Mouse (Mus musculus) heart, postnatal 25 days (tissue): ENCODE results near the gene Klf3. TPM values are rescaled to one million over a fixed set of nuclear protein-coding genes. Genes with fewer than 3 reads are reported as not detected.

Experiments
- DNase-seq: peaks from one replicate; pipeline ENCODE4 v3.0.0; 2022; ENCODE audit warnings: low spot score
- intact Hi-C: fragments of 180-260 bp; cut with DNase I; formaldehyde crosslinking; loops from one replicate; pipeline ENCODE4 v1.15.1; 2025
- total RNA-seq, 2 experiments: library from RNA; stranded (reverse); gene quantifications; 2 replicates each; pipeline ENCODE4 v1.2.3; 2021

Klf3 gene
- total RNA-seq, 2 experiments from 2014 or later: 43.6 to 55.6 TPM

DNA sequence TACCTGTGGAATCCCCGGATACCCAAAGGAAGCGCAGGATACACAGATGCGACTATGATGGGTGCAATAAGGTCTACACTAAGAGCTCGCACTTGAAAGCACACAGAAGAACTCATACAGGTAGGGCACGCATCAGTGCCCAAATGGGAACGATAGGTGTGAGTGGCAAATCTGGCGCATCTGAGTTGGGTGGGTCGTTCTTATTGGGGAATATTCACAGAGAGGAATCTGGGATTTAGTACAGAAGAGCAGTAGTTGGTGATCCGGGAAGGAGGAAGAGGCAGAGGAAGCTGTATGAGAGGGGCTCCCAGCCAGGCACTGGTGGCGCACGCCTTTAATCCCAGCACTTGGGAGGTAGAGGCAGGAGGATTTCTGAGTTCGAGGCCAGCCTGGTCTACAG, 24.0 kb downstream of the Klf3 start:
- no peak for DNase-seq
- intact Hi-C loops: no loop called here

DNA sequence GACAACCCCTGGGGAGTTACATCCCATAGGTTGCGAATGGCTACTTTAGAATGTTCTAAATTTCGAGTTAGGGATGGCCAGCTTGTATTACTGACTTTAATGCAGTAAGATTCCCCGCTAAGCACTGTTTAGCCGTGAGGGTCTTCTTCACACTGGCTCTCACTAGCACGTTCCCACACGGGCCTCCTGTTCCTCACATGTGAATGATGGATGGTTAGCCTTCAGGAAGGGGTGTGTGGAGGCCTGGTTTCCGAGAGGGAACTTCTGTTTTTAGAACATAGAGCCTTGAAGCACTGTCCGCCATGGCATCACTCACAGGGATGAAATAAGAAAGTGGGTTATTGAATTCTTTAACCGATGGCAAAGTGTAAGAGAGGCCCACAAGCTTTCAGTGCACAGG, 25.1 kb downstream of the Klf3 start:
- DNase-seq: no peak
- intact Hi-C loops: no loop called here

DNA sequence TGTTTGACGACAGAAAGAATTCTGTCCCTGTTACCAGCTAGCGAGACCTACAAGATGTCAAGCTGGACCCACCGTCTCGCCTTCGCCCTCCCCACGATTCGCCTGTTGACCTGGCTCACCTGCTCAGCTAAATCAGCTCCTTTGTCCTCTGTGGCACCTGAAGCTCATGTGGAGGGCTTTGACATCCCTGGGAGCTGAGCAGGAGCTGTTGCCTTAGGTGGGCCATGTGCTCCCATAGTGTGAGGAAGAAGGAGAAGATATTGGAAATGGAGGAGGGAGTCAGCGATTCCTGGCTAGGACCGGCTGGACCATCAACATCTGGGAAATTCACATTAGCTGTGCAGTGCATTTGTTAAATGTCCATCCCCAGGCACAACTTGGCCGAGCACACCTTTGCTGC, 26.4 kb downstream of the Klf3 start:
- no peak for DNase-seq
- intact Hi-C loops: no loop called here

DNA sequence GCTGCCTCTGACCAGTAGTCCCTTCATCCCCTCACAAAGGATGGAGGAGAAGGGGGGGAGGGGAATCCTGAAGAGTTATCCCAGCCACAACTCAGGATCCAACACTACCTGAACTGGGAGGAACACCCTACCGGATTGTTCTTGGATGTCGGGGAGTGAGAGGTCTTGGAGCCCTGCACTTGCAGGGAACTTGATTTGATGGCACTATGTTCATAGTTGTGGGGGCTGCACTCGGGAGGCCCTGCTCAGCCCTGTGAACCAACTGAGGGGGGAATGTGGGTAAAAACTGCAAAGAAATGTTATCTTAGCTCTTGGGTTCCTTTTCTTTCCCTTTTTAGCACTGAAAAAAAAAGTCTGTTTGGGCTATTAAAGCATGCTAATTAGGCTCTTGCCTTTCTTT, 27.6 kb downstream of the Klf3 start:
- DNase-seq: no peak
- intact Hi-C loops: no loop called here

DNA sequence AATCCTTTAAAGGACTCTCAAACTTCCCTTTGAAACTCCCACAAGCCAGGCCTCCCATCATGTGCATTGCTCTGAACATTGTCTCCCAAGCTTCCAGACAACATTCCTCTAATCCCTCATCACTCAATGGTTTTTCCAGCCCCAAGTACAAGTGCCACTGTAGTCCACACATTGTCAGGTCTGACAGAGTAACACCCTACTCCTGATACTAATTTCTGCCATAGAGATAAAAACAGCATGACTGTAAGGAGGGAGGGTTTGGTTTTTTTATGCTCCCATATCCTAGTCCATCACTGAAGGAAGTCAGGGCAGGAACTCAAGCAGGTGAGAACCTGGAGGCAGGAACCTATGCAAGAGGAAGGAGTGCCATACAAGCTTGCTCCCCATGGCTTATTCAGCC, 30.2 kb downstream of the Klf3 start:
- no peak for DNase-seq
- intact Hi-C loops: no loop called here

DNA sequence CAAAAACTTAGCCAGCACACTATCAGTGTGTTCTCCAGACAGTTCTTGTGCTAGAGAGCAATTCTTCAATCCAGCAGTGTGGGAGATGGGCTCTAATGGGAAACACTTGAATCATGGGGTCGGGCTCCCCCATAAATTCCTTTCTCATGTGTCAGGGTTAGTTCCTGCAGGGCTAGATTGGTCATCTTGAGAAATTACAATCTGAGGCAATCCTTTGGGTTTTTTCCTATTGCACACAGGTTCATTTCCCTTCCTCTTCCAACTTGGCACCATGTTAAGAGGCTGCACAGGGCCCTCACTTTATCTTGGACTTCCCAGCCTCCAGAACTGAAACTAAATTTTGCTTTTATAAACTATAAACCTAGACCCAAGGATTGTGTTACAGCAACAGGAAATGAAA, 31.0 kb downstream of the Klf3 start:
- DNase-seq: no peak
- intact Hi-C loops: no loop called here

DNA sequence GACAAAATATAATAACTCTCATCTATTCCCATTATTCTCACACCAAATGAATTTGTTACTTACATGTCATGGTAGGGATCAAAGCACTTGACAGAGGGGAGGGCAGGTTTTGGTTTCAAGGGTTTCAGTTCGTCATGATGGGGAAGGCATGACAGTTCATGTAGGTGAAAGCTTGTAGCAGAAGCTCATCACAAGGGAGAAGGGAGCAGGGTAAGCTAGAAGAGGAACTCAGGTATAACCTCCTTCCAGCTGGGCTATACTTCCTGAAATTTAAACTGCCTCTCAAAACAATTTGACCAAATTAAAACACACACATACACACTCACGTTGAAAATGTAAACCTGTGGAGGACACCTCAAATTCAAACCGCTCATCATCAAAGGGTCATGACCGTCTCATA, 32.1 kb downstream of the Klf3 start:
- no peak for DNase-seq
- intact Hi-C loops: no loop called here

DNA sequence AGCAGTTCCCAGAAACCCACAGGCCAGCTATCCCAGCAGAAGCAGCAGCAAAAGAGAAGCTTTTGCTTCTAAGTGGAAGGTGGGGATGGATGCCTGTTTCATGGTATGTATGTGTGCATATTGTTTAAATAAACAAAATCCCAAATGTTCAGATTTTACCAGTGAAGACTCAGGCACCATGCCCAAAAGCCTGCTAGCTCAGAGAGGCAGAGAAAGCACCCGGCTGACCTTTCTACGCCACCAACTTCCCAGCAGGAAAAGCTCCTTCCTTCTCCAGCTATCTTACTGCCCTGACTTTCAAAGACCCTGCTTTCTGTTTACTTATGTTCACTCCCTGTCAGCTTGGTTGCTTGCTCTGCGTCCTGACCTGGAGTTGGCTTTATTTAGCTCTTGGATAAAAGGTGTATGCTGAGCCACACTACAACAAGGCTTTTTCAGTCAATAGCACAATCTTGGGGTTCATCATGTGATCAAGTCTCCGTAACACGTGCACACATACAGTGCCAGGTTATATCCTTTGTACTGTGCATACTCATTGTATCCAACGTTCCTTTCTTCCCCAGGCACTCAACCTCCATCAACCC, 35.9 kb downstream of the Klf3 start:
- intact Hi-C loops: no loop called here

DNA sequence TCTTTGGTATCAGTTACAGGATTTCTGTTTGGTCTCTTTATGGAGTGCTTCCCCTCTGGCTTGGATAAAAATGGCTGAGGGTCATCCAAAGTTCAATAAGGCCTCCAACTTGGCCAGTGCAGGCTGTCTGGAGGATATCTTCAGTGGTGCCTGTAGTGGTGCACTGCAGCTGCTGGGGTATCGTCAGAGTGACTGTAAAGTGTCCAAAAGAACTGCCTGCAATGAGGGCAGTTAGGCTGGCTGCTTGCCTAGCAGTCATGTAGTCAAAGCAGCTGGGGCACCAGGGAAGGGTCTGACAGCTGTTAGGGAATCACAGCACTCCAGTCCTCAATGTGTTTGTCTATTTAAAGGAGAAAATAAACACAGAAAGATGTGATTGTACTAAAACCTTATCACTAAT, 36.9 kb downstream of the Klf3 start:
- intact Hi-C loops: no loop called here
- DNase-seq: no peak

More for the DNA sequence above, 35.9 kb downstream of the Klf3 start:
- no peak for DNase-seq

DNA sequence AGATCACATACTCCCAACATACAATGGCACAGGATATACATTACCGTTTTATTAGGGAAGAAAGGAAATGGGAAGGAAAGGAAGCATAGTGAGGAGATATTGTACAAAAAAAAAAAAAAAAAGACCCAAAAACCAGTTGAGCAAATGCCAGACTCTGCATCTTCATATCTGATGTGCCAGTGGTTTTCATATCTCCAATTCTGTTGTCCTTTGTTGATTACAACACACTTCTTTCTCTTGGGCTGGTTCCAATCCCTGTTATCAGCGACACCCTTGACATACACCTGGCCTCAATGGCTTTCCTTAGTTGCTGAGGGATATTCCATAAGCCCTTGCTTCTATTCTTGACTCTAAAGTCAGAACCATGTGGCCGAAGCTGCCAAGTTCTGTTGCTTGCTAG, 41.4 kb downstream of the Klf3 start:
- DNase-seq: no peak
- intact Hi-C loops: no loop called here

DNA sequence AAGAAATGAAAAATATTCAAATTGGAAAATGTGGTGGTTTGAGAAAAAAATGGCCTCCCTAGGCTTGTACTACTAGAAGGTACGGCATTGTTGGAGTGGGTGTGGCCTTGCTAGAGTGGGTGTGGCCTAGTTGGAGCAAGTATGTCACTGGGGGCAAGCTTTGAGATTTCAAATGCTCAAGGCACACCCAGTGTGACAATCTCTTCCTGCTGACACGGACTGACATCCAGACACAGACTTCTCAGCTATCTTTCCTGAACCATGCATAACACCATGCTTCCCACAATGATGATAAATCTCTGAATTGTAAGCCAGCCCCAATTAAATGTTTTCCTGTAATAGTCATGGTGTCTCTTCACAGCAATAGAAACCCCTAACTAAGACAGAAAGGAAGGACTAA, 44.1 kb downstream of the Klf3 start:
- intact Hi-C loops: no loop called here
- DNase-seq: no peak

DNA sequence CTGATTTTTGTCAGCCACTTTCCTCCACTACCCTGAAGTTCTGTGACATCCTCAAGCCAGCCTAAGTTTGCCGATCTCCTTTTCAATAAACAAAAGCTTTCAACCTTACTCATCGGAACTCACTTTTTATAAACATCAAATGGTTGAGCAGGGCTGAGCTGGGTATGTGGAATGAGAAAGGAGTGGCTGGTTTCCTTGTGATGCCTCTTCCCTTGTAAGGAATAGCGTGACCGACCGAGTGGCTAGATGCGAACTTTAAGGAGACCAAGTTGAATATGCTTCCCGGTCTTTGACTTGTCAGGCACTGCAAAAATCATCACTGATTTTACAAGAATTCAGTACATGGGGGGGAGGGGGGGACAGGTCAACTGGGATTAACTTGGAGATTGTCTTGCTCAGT, 46.7 kb downstream of the Klf3 start:
- no peak for DNase-seq
- intact Hi-C loops: no loop called here

DNA sequence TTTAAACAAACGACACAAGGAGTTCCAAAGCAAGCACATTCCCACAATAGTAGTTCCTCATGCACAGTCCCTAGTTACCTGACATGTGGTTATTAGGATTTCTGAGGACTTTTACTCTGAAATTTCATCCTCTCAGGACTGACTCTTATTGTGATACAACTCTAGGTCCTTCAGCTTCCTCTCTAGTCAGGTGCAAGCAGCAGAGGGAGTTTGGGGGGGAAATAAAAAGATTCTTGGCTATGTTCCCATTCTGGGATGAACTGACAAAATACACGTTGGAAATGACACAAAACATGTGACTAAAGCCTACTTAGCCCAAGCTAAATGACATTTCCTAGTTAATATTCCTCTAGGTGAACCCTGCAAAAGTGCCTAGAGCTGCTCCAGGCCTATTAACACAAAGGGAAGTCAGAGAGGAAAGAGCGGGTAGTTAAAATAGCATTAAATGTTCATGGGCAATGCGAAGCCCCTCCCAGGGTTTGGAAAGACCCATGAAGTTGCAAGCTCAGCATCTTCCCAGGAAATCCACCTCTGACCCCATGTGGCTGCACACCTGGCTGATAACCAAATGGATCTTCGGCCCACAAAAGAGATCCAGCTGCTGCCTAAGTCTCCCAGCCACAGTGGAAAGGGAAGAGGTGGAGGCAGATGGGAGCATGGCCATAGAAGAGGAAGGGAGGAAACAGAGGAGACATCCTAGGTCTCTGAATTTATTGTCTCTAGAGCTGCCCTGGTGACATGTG, 49.6 kb downstream of the Klf3 start:
- no peak for DNase-seq
- intact Hi-C loops: no loop called here

DNA sequence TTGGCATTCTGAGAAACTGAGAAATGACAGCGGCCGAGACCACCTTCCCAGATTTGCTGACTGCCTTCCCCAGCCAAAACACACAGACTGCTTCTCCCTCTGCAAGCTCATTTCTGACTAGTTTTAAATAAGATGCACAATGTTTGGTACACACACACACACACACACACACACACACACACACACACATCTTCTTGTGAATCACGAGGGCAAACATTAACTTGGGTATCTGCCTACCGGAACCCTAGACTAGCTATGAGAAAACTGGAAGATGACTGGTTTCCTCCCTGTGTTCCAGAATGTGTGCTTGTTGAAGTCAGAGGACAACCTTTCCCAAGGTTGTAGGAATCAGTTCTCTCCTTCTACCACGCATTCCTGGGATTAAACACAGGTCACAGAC, 50.2 kb downstream of the Klf3 start:
- intact Hi-C loops: no loop called here
- DNase-seq: no peak

DNA sequence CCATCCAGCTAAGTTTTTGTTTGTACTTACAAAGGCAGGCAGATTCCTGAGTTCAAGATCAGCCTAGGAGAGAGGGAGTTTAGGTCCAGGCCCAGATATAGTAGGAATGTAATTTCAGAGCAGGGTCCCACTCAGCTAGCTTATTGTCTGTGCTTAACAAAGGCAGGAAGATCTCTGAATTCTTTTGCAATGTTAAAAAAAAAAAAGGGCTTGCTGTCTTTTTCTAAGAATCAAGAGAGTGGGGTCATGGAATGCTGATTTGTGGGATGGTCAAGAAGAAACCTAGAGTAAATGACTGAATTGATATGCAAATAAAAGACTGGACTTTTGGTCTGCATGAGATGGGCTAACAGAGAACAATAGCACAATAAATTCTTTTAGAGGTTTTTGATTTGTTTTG, 52.0 kb downstream of the Klf3 start:
- no peak for DNase-seq
- intact Hi-C loops: no loop called here

DNA sequence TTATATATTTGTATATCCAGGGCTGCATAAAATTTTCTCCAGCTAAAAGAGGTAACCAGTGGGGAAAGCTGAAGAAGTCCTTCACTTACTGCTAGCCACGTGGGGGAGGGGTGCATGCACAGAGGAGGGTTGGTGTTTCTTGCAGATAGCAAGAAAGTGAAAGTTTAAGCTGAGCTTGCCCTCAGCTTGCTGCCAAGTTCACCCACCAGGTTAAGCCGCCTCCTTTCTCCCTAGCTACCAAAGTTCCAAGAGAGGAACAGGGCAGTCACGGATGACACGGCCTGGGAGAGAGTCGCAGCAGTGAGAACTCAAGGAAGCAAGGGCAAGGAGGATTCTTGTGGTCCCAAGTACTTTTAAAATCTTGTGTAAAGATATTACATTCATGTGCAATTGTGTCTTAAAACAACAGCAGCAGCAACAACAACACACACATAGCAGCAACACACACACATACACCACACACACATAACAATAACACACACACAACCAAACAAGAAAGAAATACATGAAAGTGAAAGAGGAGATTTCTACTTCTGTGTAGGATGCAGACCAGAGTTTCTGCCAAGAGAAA, 57.8 kb downstream of the Klf3 start:
- intact Hi-C loops: loop anchor here (5.0 kb wide), 1 partner anchor 44 kb away; no protein-coding TSS in a partner anchor
- DNase-seq: no peak

DNA sequence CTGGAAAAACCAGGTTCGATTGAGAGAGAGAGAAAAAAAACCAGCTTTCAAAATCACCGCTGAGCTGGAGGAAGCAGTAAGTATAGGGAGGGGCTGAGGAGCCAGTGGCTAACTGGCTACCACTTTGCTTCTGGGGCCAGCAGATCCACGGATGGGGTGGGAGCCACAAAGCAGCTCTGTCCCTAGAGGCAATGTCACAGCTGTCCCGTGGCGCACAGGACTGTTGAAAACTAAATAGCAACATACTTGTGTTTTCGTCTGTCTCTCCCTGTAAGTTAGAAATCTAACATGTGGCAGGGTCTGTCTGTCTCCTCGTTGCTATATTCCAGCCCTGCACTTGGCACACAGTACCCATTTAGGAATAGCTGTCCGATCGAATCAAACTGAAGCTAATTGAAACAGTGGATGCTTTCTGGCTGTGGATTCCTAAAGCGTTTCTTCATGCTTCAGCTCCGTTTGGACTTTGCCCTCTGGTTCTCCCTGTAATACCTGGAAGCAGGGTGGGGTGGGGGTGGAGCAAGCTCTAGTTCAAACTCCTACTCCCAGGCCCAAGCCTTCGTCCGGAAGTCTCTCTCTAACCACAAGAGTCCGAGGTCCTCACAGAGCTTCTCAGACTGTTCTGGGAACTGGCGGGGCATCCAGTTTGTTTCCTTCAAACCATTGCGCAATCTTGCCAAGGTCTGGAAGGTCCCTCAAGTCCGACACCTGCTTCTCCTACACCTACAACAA, 58.4 kb downstream of the Klf3 start:
- no peak for DNase-seq
- intact Hi-C loops: loop anchor here (5.0 kb wide), 1 partner anchor 44 kb away; no protein-coding TSS in a partner anchor

DNA sequence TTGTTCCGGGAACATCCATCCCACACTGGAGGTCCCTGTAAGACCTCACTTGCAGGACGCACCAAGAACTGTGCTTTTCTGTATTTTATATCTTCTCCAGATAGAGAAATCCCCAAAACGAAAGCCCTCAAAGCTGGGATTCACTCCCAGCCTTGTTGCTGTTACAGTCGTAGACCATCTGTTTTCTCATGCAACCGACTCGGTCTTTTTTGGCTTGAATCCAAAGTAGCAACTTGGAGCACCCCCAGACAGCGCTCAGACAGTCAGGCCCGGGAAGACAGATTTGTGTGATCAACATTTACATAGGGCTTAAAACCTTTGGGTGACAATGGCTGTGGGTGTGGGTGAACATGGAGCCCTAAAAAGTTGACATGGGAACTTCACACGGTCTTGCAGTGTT, 59.1 kb downstream of the Klf3 start:
- no peak for DNase-seq
- intact Hi-C loops: loop anchor here (5.0 kb wide), 1 partner anchor 45 kb away; no protein-coding TSS in a partner anchor

DNA sequence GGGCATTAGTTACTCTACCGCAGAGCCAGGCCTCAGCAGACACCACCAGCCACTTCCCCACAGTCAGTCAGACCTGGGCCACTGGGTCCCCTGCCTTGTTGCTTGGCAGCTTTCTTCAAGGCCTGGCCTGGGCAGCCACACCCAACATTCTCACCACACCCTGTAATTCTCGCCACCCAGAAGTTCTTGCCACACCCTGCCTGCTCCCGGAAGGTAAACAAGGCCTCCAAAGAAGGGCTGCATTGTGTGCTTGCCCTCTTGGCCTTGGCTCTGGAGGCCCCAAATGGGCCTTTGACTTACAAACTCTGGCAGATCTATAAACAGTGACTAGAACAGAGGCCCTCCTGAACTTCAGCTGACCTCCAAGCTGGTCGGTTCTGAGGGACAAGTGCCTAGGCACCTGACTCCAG, 61.5 kb downstream of the Klf3 start:
- intact Hi-C loops: loop anchor here (2.0 to 5.0 kb wide), 2 partner anchors 47 to 358 kb away; no protein-coding TSS in a partner anchor
- peak; percentile 37 for DNase-seq

DNA sequence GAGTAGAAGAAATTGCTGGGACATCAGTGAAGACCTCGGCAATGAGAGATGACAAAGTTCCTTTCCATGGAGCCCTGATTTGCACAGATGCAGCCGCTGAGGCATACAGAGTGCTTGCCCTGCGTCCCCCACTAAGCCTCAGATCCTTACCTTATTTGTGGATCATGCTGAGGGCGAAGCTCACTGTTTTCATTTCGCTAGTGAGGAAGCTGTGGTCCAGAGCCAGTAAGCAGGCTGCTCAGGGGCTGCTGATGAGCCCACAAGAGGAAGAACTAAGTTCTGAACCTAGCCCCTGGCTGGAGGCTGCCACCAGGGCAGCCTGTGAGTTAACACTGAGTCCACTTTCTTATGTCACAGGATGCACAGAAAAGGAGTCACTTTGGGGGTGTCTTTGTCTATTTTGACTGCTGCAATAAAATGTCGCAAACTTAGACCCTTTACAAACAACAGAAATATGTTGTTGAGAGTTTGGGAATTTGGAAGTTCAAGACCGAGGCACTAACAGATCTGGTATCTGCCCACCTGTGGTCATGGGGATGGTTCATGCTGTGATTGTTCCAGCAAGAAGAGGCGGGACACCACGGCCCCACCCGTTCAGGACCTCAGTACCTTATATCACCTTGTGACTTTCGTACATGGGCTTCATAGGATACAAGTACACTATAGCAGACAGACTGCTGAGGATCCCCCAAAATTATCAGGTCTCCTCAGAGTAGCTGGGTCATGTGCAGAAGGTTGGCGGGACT, 62.2 kb downstream of the Klf3 start:
- DNase-seq: no peak

More for the DNA sequence above, 62.2 kb downstream of the Klf3 start:
- intact Hi-C loops: loop anchor here (2.0 kb wide), 1 partner anchor 359 kb away; no protein-coding TSS in a partner anchor
